Mouse (Mus musculus) small intestine, adult 2 months (tissue): Measurements from ENCODE around the gene Cdkn2aipnl. TPM values are rescaled to one million over a fixed set of nuclear protein-coding genes. Genes with fewer than 3 reads are reported as not detected.
A peak's percentile ranks its signal among the peaks of the same experiment; 100 is the strongest.

ENCODE experiments used
- H3K27ac ChIP-seq: fragments of 200-500 bp; 2 replicates; pipeline ENCODE4 v1.5.1; 2012; ENCODE audit warnings: low read depth, low read length, control low read depth, inconsistent platforms; ENCODE audit not compliant: insufficient read depth
- H3K27me3 ChIP-seq: fragments of 200-500 bp; 2 replicates; pipeline ENCODE4 v1.6.1; 2012; ENCODE audit warnings: mild to moderate bottlenecking, moderate library complexity, low read length, inconsistent platforms; ENCODE audit not compliant: control insufficient read depth, insufficient read depth
- H3K36me3 ChIP-seq: fragments of 200-500 bp; 2 replicates; pipeline ENCODE4 v1.6.1; 2012; ENCODE audit warnings: mild to moderate bottlenecking, low read length, control low read depth, inconsistent platforms; ENCODE audit not compliant: control insufficient read depth, insufficient read depth
- H3K4me1 ChIP-seq: fragments of 200-500 bp; 2 replicates; pipeline ENCODE4 v1.6.1; 2012; ENCODE audit warnings: low read length, inconsistent platforms, mixed read lengths; ENCODE audit not compliant: control insufficient read depth, insufficient read depth, insufficient read length
- H3K4me3 ChIP-seq: fragments of 200-500 bp; 2 replicates; pipeline ENCODE4 v1.5.1; 2012; ENCODE audit warnings: low read depth, mild to moderate bottlenecking, control low read depth, inconsistent platforms, low read length, moderate library complexity
- CTCF ChIP-seq: fragments of 200-500 bp; IDR thresholded peaks from 2 replicates; pipeline ENCODE4 v1.5.1; 2012; ENCODE audit warnings: low read depth, mild to moderate bottlenecking, control low read depth, inconsistent platforms, low read length, moderate library complexity, mixed read lengths; ENCODE audit not compliant: insufficient replicate concordance, insufficient read length; ENCODE audit errors: extremely low read depth
- POLR2A ChIP-seq: fragments of 200-500 bp; IDR thresholded peaks from 2 replicates; pipeline ENCODE4 v1.6.1; 2012; ENCODE audit warnings: low read depth, mild to moderate bottlenecking, control low read depth, inconsistent platforms, low read length, moderate library complexity
- WGBS: fragments of 180-500 bp; shearing (Covaris S2); methylation state at CpG from one replicate; pipeline ENCODE4 v1.1.7; 2018; 5-methylcytosine and 5-hydroxymethylcytosine counted together
- polyA plus RNA-seq: library from polyadenylated mRNA; depleted of rRNA; stranded (reverse); fragments of >200 nt; gene quantifications from 2 replicates; pipeline ENCODE4 v1.2.3, GENCODE M21; 2012; rRNA removed

Gene Cdkn2aipnl
- 8.3 and 14.0 TPM in 2 replicates for polyA plus RNA-seq

GRCm38 (mm10) chr11:51967443-51968401 is at the start of gene Cdkn2aipnl:
Gene Cdkn2aipnl, plus strand, starts transcription at chr11:51967661.
- WGBS, result 1% methylated on average over 63 of the region's 63 CpGs
- H3K36me3 ChIP-seq, result peaks cover 21% of the 10 kb centered on the region
- peak within 1 kb of the TSS; percentile 39 for H3K27ac ChIP-seq
- TF ChIP-seq CTCF, result peak; percentile 85
- peak; percentile 66; the same call in 1 of the 2 replicates for TF ChIP-seq POLR2A
- H3K27me3 ChIP-seq, result no peaks in the 10 kb centered on the region
- H3K4me1 ChIP-seq, result peaks cover 4% of the 10 kb centered on the region
- H3K4me3 ChIP-seq, result peak within 1 kb of the TSS; percentile 92

DNA sequence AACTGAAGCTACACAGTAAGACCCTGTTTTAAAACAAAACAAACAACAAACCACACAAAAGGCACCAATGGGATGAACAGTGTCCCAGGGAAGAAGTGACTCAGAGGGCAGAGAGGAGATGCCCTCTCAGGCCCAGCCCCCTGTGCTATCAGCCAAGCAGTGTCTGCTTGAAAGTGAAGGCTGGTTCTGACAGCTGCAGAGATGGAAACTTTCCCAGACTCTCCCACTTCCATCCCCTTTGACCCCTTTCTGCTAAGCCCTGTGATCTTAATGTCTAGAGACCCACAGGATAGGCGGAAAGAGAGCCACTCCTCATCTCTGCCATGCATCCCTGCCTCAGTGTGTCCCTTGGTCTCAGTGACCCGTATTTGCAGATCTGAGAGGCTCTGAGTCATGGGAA is 49.5 kb upstream of the Cdkn2aipnl start:
- WGBS, result 69% methylated on average over 2 of the region's 2 CpGs

GRCm38 (mm10) chr11:51918576-51918975 is 48.9 kb upstream of the Cdkn2aipnl start:
- Histone ChIP-seq H3K4me3 (no peak overlapping the region), H3K4me1 (peaks cover 16% of the 10 kb centered on the region), H3K27me3 (no peaks in the 10 kb centered on the region), H3K36me3 (no peaks in the 10 kb centered on the region), H3K27ac (no peak overlapping the region)
- 94% methylated on average over 2 of the region's 2 CpGs for WGBS
- TF ChIP-seq POLR2A, result no peak
- no peak for TF ChIP-seq CTCF

More for the DNA sequence above, 49.5 kb upstream of the Cdkn2aipnl start:
- peak overlapping the region; percentile 96 for H3K27ac ChIP-seq
- no peak overlapping the region for H3K4me3 ChIP-seq
- H3K36me3 ChIP-seq, result no peaks in the 10 kb centered on the region
- H3K27me3 ChIP-seq, result no peaks in the 10 kb centered on the region
- peaks cover 16% of the 10 kb centered on the region for H3K4me1 ChIP-seq
- TF ChIP-seq POLR2A (no peak), CTCF (no peak)

DNA sequence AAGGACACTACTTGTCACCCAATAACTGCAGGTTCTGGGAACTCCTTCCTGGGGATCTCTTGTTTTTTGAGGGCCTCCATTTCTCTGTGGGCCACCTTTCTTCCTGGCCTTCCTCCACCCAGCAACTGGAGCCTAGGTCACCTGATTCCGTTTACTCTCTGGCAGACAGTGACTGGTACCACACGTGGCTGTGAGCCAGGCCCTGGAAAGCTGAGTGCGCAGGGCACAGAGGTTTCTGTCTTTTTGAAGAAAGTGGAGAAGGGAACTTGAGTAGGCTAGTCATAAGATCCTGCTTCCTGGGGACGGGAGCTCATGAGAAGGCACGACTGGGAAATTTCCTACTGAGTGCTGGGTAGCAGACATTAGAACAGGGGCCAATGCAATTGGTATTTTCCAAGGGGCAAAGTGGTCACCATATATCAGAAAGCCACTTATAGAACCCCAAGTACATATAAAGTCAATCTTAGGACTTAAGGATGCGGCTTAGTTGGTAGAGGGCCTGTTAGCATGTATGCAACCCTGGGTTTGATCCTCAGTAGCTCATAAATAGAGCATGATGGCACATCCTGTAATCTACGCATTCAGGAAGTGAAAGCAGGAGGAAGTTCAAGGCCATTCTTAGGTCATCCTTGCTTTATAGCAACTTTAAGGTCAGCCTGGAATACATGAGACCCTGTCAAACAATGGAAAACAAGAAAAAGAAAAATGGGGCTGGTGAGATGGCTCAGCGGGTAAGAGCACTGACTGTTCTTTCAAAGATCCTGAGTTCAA is 45.9 kb upstream of the Cdkn2aipnl start:
- Histone ChIP-seq H3K27me3 (no peaks in the 10 kb centered on the region), H3K36me3 (no peaks in the 10 kb centered on the region), H3K27ac (no peak overlapping the region), H3K4me3 (no peak overlapping the region), H3K4me1 (peaks cover 10% of the 10 kb centered on the region; the same call in 1 of the 2 replicates)
- TF ChIP-seq CTCF (no peak), POLR2A (no peak)
- 77% methylated on average over 8 of the region's 8 CpGs for WGBS

GRCm38 (mm10) chr11:51922421-51922841 is 45.0 kb upstream of the Cdkn2aipnl start:
- Histone ChIP-seq H3K4me1 (peaks cover 8% of the 10 kb centered on the region; the same call in 1 of the 2 replicates), H3K27ac (no peak overlapping the region), H3K36me3 (no peaks in the 10 kb centered on the region), H3K27me3 (no peaks in the 10 kb centered on the region), H3K4me3 (no peak overlapping the region)
- WGBS, result 93% methylated on average over 3 of the region's 3 CpGs
- TF ChIP-seq POLR2A (no peak), CTCF (no peak)

- 68% methylated on average over 6 of the region's 6 CpGs for WGBS
- no peak overlapping the region for H3K4me3 ChIP-seq
- peaks cover 7% of the 10 kb centered on the region; the same call in 1 of the 2 replicates for H3K4me1 ChIP-seq
- H3K36me3 ChIP-seq, result no peaks in the 10 kb centered on the region
- H3K27me3 ChIP-seq, result no peaks in the 10 kb centered on the region
- no peak for TF ChIP-seq CTCF
- TF ChIP-seq POLR2A, result no peak
- H3K27ac ChIP-seq, result no peak overlapping the region
These were observed 41.9 kb upstream of the Cdkn2aipnl start for GRCm38 (mm10) chr11:51925595-51925994.

GRCm38 (mm10) chr11:51926385-51926784 is 41.1 kb upstream of the Cdkn2aipnl start:
- 65% methylated on average over 1 of the region's 1 CpGs for WGBS
- Histone ChIP-seq H3K27ac (no peak overlapping the region), H3K4me3 (no peak overlapping the region), H3K4me1 (peaks cover 12% of the 10 kb centered on the region; the same call in 1 of the 2 replicates), H3K36me3 (no peaks in the 10 kb centered on the region), H3K27me3 (no peaks in the 10 kb centered on the region)
- TF ChIP-seq CTCF (no peak), POLR2A (no peak)
